Mouse (Mus musculus) G1E (cell line): ENCODE data around the gene Tmem240. TPM values are rescaled to one million over a fixed set of nuclear protein-coding genes. Genes with fewer than 3 reads are reported as not detected.
"Not testable (repeated sequence)": the region's sequence is repeated elsewhere in the genome, so short reads cannot be mapped to it uniquely, and the experiment has no call there.

ENCODE experiments used
- ATAC-seq: 2 replicates; pipeline ENCODE4 v1.8.0; 2016; ENCODE audit warnings: mild to moderate bottlenecking; ENCODE audit not compliant: insufficient number of reproducible peaks, poor library complexity, low FRiP score, severe bottlenecking; ENCODE audit errors: extremely low read depth
- DNase-seq: peaks from one replicate; pipeline ENCODE4 v3.0.0; 2012; ENCODE audit warnings: low spot score
- H3K27me3 ChIP-seq: 2 replicates; pipeline ENCODE4 v1.6.1; 2012; ENCODE audit warnings: mild to moderate bottlenecking, low read length, inconsistent platforms; ENCODE audit not compliant: insufficient read depth
- H3K36me3 ChIP-seq: replicated peaks from 2 replicates; pipeline ENCODE3; 2012; ENCODE audit warnings: mild to moderate bottlenecking, inconsistent platforms
- H3K4me1 ChIP-seq: 2 replicates; pipeline ENCODE4 v1.6.1; 2012; ENCODE audit warnings: low read depth, low read length, inconsistent platforms, mixed read lengths; ENCODE audit not compliant: insufficient read depth
- H3K4me3 ChIP-seq: 2 replicates; pipeline ENCODE4 v1.5.1; 2012; ENCODE audit warnings: low read depth, mild to moderate bottlenecking, inconsistent platforms, low read length, moderate library complexity, mixed read lengths
- H3K9me3 ChIP-seq: replicated peaks from 2 replicates; pipeline ENCODE4 v1.6.1; 2012; ENCODE audit warnings: inconsistent platforms
- CTCF ChIP-seq: IDR thresholded peaks from 2 replicates; pipeline ENCODE4 v1.5.1; 2012; ENCODE audit warnings: low read depth, low read length, inconsistent platforms, mixed read lengths
- GATA1 ChIP-seq: IDR thresholded peaks from 2 replicates; pipeline ENCODE4 v1.6.1; 2012; ENCODE audit warnings: borderline replicate concordance, low read length, inconsistent platforms, mixed read lengths
- GATA2 ChIP-seq: IDR thresholded peaks from 2 replicates; pipeline ENCODE4 v1.6.1; 2012; ENCODE audit warnings: low read depth, low read length, inconsistent platforms, borderline replicate concordance
- POLR2AphosphoS5 ChIP-seq: IDR thresholded peaks from 2 replicates; pipeline ENCODE4 v1.6.1; 2012; ENCODE audit warnings: low read depth, low read length, inconsistent platforms; ENCODE audit not compliant: insufficient replicate concordance
- TAL1 ChIP-seq: conservative IDR thresholded peaks from 2 replicates; pipeline ENCODE4 v1.6.1; 2012; ENCODE audit warnings: low read depth, low read length, inconsistent platforms, mixed read lengths
- polyA plus RNA-seq: library from polyadenylated mRNA; stranded (reverse); fragments of >175 nt; gene quantifications from 2 replicates; pipeline ENCODE4 v1.2.3, GENCODE M21; 2012
- total RNA-seq, 2 experiments: library from RNA; stranded (forward) in 1 of 2; stranded (reverse) in 1 of 2; fragments of 200-1000 nt in 1 of 2; fragments of >200 nt in 1 of 2; fragmentation: Nextera tagmentation in 1 of 2; gene quantifications; 2 replicates each; pipeline ENCODE4 v1.2.3; 2014 to 2017

Tmem240 gene
- total and polyA plus RNA-seq, 3 experiments = 0.55 to 0.98 (median 0.68) TPM

GRCm38 (mm10) chr4:155783486-155784080, 49.0 kb downstream of the Tmem240 start:
- no peak for TF ChIP-seq GATA2
- no peak for TF ChIP-seq POLR2AphosphoS5
- TF ChIP-seq GATA1 = no peak
- no peak for TF ChIP-seq CTCF
- no peak for TF ChIP-seq TAL1
- no peak for DNase-seq
- ATAC-seq = no peak
- peak overlapping the region; percentile 76; the same call in 1 of the 2 replicates for H3K4me3 ChIP-seq
- no peaks in the 10 kb centered on the region for H3K9me3 ChIP-seq
- peaks cover 27% of the 10 kb centered on the region for H3K4me1 ChIP-seq
- H3K27me3 ChIP-seq = peaks cover 50% of the 10 kb centered on the region
- no peaks in the 10 kb centered on the region for H3K36me3 ChIP-seq

- peaks cover 45% of the 10 kb centered on the region for H3K27me3 ChIP-seq
- DNase-seq (peak; percentile 70), ATAC-seq (peak; percentile 60)
- peak overlapping the region; percentile 76 for H3K4me3 ChIP-seq
- H3K9me3 ChIP-seq = no peaks in the 10 kb centered on the region
- no peak for TF ChIP-seq CTCF
- no peak for TF ChIP-seq GATA1
- no peak for TF ChIP-seq GATA2
- TF ChIP-seq POLR2AphosphoS5 = no peak
- TF ChIP-seq TAL1 = no peak
- no peaks in the 10 kb centered on the region for H3K36me3 ChIP-seq
- peaks cover 31% of the 10 kb centered on the region for H3K4me1 ChIP-seq
Measured at GRCm38 (mm10) chr4:155784081-155784701, 49.6 kb downstream of the Tmem240 start.

- TF ChIP-seq GATA2 = no peak
- peaks cover 31% of the 10 kb centered on the region for H3K4me1 ChIP-seq
- H3K4me3 ChIP-seq = no peak overlapping the region
- no peaks in the 10 kb centered on the region for H3K9me3 ChIP-seq
- no peak for ATAC-seq
- no peaks in the 10 kb centered on the region for H3K36me3 ChIP-seq
- peaks cover 43% of the 10 kb centered on the region for H3K27me3 ChIP-seq
- DNase-seq = no peak
Measured at GRCm38 (mm10) chr4:155785246-155785645, 50.6 kb downstream of the Tmem240 start.

- Histone ChIP-seq H3K36me3 (no peaks in the 10 kb centered on the region), H3K4me3 (peak within 1 kb of the TSS; percentile 76), H3K9me3 (no peaks in the 10 kb centered on the region), H3K27me3 (peaks cover 46% of the 10 kb centered on the region), H3K4me1 (peaks cover 31% of the 10 kb centered on the region)
- DNase-seq (no peak), ATAC-seq (peak; percentile 48; the same call in 1 of the 2 replicates)
- TF ChIP-seq CTCF (0 out of 2 replicates have a peak, but pooled peaks have one; percentile 19), POLR2AphosphoS5 (no peak)
Measured at GRCm38 (mm10) chr4:155785819-155786218, 51.2 kb downstream of the Tmem240 start, which contains the start of gene Tmem88b. Tmem88b (minus strand) TSS chr4:155785874.

GRCm38 (mm10) chr4:155788300-155788699, 53.7 kb downstream of the Tmem240 start:
- H3K36me3 ChIP-seq = no peaks in the 10 kb centered on the region
- H3K4me1 ChIP-seq = peaks cover 35% of the 10 kb centered on the region
- no peak overlapping the region for H3K4me3 ChIP-seq
- ATAC-seq = no peak
- H3K27me3 ChIP-seq = peaks cover 53% of the 10 kb centered on the region
- TF ChIP-seq GATA2 (no peak), TAL1 (no peak), GATA1 (no peak), CTCF (no peak), POLR2AphosphoS5 (no peak)
- no peak for DNase-seq
- H3K9me3 ChIP-seq = no peaks in the 10 kb centered on the region

GRCm38 (mm10) chr4:155788833-155789232, 54.2 kb downstream of the Tmem240 start:
- not testable (repeated sequence) for H3K36me3 ChIP-seq, H3K9me3 ChIP-seq, DNase-seq, ATAC-seq, H3K4me3 ChIP-seq
- peaks cover 50% of the 10 kb centered on the region for H3K27me3 ChIP-seq
- peaks cover 31% of the 10 kb centered on the region for H3K4me1 ChIP-seq

- no peak within 1 kb of the TSS for H3K4me3 ChIP-seq
- ATAC-seq (no peak), DNase-seq (no peak)
- H3K9me3 ChIP-seq = no peaks in the 10 kb centered on the region
- peaks cover 19% of the 10 kb centered on the region for H3K4me1 ChIP-seq
- TF ChIP-seq CTCF (no peak), TAL1 (no peak), POLR2AphosphoS5 (no peak), GATA2 (no peak), GATA1 (no peak)
- peaks cover 48% of the 10 kb centered on the region for H3K27me3 ChIP-seq
- H3K36me3 ChIP-seq = no peaks in the 10 kb centered on the region
Measured at GRCm38 (mm10) chr4:155790021-155790489, 55.5 kb downstream of the Tmem240 start, which contains the start of gene Ankrd65. Ankrd65 (plus strand) TSS chr4:155790439.
